Mouse (Mus musculus) hindbrain, embryonic 12.5 days (tissue): ENCODE results near the gene Ephx3. TPM values are rescaled to one million over a fixed set of nuclear protein-coding genes. Genes with fewer than 3 reads are reported as not detected.
"Not testable (repeated sequence)": the region's sequence is repeated elsewhere in the genome, so short reads cannot be mapped to it uniquely, and the experiment has no call there.

ENCODE experiments used
- ATAC-seq: fragments of 200-750 bp; cut with Nextera tagmentation; 2 replicates; pipeline ENCODE4 v1.8.0; 2017; ENCODE audit warnings: moderate TSS enrichment; ENCODE audit not compliant: low FRiP score
- H3K27ac ChIP-seq: fragments of 300-500 bp; sonication (generic); 2 replicates; pipeline ENCODE4 v1.5.1; 2016; ENCODE audit warnings: mild to moderate bottlenecking
- H3K27me3 ChIP-seq: fragments of 300-500 bp; sonication (generic); 2 replicates; pipeline ENCODE4 v1.6.1; 2016; ENCODE audit warnings: mild to moderate bottlenecking
- H3K36me3 ChIP-seq: fragments of 300-500 bp; sonication (generic); 2 replicates; pipeline ENCODE4 v1.6.1; 2016; ENCODE audit warnings: mild to moderate bottlenecking
- H3K4me1 ChIP-seq: fragments of 300-500 bp; sonication (generic); 2 replicates; pipeline ENCODE4 v1.6.1; 2016
- H3K4me2 ChIP-seq: fragments of 300-500 bp; sonication (generic); replicated peaks from 2 replicates; pipeline ENCODE4 v1.6.1; 2016; ENCODE audit warnings: mild to moderate bottlenecking
- H3K4me3 ChIP-seq: fragments of 300-500 bp; sonication (generic); 2 replicates; pipeline ENCODE4 v1.5.1; 2016; ENCODE audit warnings: mild to moderate bottlenecking
- H3K9ac ChIP-seq: fragments of 300-500 bp; sonication (generic); 2 replicates; pipeline ENCODE4 v1.6.1; 2016; ENCODE audit warnings: mild to moderate bottlenecking, moderate library complexity
- H3K9me3 ChIP-seq: fragments of 300-500 bp; sonication (generic); replicated peaks from 2 replicates; pipeline ENCODE4 v1.6.1; 2016; ENCODE audit warnings: mild to moderate bottlenecking
- WGBS: fragments of 180-500 bp; shearing (Covaris S2); methylation state at CpG from one replicate; pipeline ENCODE4 v1.1.7; 2016; 5-methylcytosine and 5-hydroxymethylcytosine counted together
- polyA plus RNA-seq: library from polyadenylated mRNA; unstranded; fragments of >200 nt; fragmentation: Nextera tagmentation; extraction: Ambion mirVana; gene quantifications from 2 replicates; pipeline ENCODE4 v1.2.1, GENCODE M21; 2016

The Ephx3 gene
- 0.08 TPM in 1 of 2 replicates, not detected in the other for polyA plus RNA-seq

GRCm38 (mm10) chr17:32188863-32189636 lies at the start of gene Ephx3:
Ephx3 (minus strand) TSS chr17:32189549.
- Histone ChIP-seq H3K4me1 (peaks cover 17% of the 10 kb centered on the region), H3K27me3 (peaks cover 21% of the 10 kb centered on the region), H3K9me3 (no peaks in the 10 kb centered on the region), H3K36me3 (peaks cover 8% of the 10 kb centered on the region; the same call in 1 of the 2 replicates), H3K4me2 (peak within 1 kb of the TSS; percentile 62), H3K4me3 (peak within 1 kb of the TSS; percentile 38), H3K27ac (no peak within 1 kb of the TSS), H3K9ac (peak within 1 kb of the TSS; percentile 41; the same call in 1 of the 2 replicates)
- peak; percentile 35; the same call in 1 of the 2 replicates for ATAC-seq
- WGBS = 3% methylated on average over 42 of the region's 42 CpGs

- no peak for ATAC-seq
- WGBS = 65% methylated on average over 1 of the region's 1 CpGs
- Histone ChIP-seq H3K9me3 (no peaks in the 10 kb centered on the region), H3K36me3 (peaks cover 9% of the 10 kb centered on the region), H3K4me1 (peaks cover 10% of the 10 kb centered on the region), H3K27ac (no peak overlapping the region), H3K9ac (no peak overlapping the region), H3K4me2 (no peak overlapping the region), H3K4me3 (no peak overlapping the region), H3K27me3 (no peaks in the 10 kb centered on the region)
Observed at GRCm38 (mm10) chr17:32238589-32238988, 49.2 kb upstream of the Ephx3 start.

DNA sequence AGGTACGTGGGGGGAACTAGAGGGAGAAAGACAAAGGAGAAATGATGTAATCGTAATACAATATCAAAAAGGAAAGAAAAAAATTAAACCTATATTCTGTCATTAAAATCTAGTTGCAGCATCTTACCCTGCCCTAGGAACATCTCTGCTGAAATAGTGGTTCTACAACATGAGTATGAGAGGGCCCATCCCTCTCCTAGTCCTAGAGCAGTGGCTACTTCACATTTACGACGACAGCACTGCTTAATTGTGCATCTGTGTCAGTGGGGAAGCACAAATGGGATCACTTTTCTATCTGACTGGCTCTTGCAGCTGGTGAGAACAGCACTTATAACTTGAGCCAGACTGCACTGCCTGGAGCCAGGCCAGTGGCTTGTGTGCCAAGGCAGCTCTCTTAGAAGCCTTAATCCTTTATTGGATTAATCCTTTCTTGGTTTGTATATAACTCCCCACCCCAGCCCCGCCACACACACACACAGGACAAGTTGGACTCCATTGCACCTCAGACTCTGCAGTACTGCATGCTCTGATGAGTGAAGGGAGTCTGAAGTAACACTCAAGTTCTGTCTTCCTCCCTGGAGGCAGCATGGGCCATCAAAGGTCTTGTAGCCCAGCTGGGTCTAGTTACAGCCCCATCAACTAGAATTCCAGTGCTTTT lies 46.3 kb upstream of the Ephx3 start:
- peak overlapping the region; percentile 40; the same call in 1 of the 2 replicates for H3K27ac ChIP-seq
- no peak for ATAC-seq

DNA sequence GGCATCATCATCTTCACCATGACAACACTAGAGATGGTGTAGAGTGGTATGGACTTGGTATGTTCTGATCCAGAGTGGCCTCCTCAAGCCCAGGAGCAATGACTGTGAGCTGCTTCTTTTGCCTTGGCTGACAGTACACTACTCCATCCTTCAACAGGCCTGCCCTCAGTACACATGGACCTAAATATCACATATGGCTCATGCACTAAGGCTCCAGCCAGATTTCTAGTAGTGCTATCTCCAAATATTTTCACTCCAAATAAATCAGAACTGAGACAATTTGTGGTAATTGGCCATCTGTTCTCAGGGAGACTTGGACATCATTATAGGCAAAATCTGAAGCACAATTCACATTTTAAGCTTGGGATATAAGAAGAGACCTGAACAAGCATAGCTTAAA lies 43.8 kb upstream of the Ephx3 start:
- Histone ChIP-seq H3K9ac (no peak overlapping the region), H3K27me3 (no peaks in the 10 kb centered on the region), H3K4me3 (no peak overlapping the region), H3K27ac (no peak overlapping the region), H3K36me3 (peaks cover 18% of the 10 kb centered on the region), H3K4me1 (peaks cover 7% of the 10 kb centered on the region), H3K9me3 (no peaks in the 10 kb centered on the region), H3K4me2 (no peak overlapping the region)
- ATAC-seq = no peak

More for the DNA sequence above, 46.3 kb upstream of the Ephx3 start:
- 79% methylated on average over 5 of the region's 5 CpGs for WGBS
- Histone ChIP-seq H3K4me1 (peaks cover 7% of the 10 kb centered on the region), H3K4me3 (no peak overlapping the region), H3K9me3 (no peaks in the 10 kb centered on the region), H3K36me3 (peaks cover 4% of the 10 kb centered on the region), H3K9ac (no peak overlapping the region), H3K4me2 (no peak overlapping the region), H3K27me3 (no peaks in the 10 kb centered on the region)

- Histone ChIP-seq H3K27ac (no peak overlapping the region), H3K4me3 (no peak overlapping the region), H3K9me3 (no peaks in the 10 kb centered on the region), H3K4me2 (no peak overlapping the region), H3K4me1 (no peaks in the 10 kb centered on the region), H3K36me3 (peaks cover 49% of the 10 kb centered on the region), H3K9ac (no peak overlapping the region), H3K27me3 (no peaks in the 10 kb centered on the region)
- no peak for ATAC-seq
- WGBS = 98% methylated on average over 4 of the region's 4 CpGs
Observed at GRCm38 (mm10) chr17:32229256-32229655, 39.9 kb upstream of the Ephx3 start.

DNA sequence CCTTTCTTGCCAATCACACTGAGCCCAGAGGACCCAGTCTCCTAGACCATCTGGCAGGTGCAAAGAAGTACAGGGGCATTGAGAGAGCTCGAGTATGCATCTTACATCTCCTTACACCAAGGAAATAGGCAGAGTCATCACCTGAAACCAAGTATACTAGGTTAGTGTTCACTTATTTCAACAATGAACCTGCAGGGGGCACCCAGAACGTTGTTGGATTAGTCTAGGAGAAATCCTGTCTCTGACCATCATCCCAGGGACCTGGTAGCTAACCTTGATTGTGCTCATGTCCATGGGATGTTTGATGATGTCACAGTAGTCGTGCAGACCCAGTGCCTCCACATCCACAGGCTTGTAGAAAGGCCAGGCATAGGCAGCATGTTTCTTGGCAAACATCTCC lies 31.5 kb upstream of the Ephx3 start:
- 71% methylated on average over 3 of the region's 3 CpGs for WGBS
- Histone ChIP-seq H3K4me2 (no peak overlapping the region), H3K36me3 (peaks cover 74% of the 10 kb centered on the region), H3K9me3 (no peaks in the 10 kb centered on the region), H3K4me3 (no peak overlapping the region), H3K27ac (no peak overlapping the region), H3K4me1 (no peaks in the 10 kb centered on the region), H3K9ac (no peak overlapping the region), H3K27me3 (no peaks in the 10 kb centered on the region)
- ATAC-seq = no peak

DNA sequence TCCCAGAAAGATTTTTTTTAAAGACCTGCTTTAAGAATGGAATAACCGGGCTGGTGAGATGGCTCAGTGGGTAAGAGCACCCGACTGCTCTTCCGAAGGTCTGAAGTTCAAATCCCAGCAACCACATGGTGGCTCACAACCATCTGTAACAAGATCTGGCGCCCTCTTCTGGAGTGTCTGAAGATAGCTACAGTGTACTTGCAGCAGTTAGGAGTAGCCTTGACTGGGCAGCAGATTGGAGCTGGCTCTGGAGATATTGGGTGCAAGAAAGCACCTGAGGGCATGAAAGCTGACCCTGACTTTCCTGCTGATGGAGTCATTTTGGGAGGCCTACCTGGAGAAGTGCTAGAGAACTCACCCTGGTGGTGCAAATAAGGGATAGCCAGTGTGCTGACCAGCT lies 26.2 kb upstream of the Ephx3 start:
- H3K4me1 ChIP-seq = not testable (repeated sequence)

DNA sequence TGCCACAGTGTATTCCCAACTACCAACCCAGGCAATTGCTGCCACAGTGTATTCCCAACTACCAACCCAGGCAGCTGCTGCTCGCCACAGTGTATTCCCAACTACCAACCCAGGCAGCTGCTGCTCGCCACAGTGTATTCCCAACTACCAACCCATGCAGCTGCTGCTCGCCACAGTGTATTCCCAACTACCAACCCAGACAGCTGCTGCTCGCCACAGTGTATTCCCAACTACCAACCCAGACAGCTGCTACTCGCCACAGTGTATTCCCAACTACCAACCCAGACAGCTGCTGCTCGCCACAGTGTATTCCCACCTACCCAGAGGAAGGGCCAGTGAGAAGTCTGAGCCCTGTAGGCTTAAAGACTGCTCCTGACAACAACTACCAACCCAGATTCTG lies 22.2 kb upstream of the Ephx3 start:
- H3K36me3 ChIP-seq = peaks cover 88% of the 10 kb centered on the region
- H3K27ac ChIP-seq, H3K9ac ChIP-seq, H3K4me2 ChIP-seq, ATAC-seq, H3K9me3 ChIP-seq, H3K4me3 ChIP-seq, H3K27me3 ChIP-seq, H3K4me1 ChIP-seq: not testable (repeated sequence)
- 93% methylated on average over 6 of the region's 6 CpGs for WGBS

More for the DNA sequence above, 26.2 kb upstream of the Ephx3 start:
- not testable (repeated sequence) for ATAC-seq, H3K27me3 ChIP-seq, H3K27ac ChIP-seq, H3K9ac ChIP-seq, H3K4me3 ChIP-seq, H3K4me2 ChIP-seq, H3K9me3 ChIP-seq
- H3K36me3 ChIP-seq = peaks cover 76% of the 10 kb centered on the region
- WGBS = 65% methylated on average over 4 of the region's 4 CpGs

DNA sequence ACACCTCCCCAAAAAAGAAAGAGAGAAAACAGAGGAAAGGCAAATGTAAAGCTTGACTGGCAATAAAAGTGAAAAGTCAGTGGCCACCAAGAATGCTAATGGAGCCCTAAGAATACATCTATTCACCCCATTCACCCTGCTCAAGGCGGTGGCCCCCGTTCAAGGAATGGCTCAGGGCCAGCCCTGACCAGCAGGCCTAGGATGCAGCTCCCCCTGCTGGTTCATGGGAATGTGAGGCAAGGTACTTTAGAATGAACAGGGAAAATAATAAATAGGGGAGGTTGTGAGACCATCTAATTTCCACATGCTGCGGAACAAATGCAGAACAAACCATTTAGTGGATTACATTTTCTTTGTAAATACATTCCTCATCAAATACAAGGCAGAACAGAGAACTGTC lies 20.4 kb upstream of the Ephx3 start:
- 46% methylated on average over 3 of the region's 3 CpGs for WGBS
- peaks cover 88% of the 10 kb centered on the region for H3K36me3 ChIP-seq

DNA sequence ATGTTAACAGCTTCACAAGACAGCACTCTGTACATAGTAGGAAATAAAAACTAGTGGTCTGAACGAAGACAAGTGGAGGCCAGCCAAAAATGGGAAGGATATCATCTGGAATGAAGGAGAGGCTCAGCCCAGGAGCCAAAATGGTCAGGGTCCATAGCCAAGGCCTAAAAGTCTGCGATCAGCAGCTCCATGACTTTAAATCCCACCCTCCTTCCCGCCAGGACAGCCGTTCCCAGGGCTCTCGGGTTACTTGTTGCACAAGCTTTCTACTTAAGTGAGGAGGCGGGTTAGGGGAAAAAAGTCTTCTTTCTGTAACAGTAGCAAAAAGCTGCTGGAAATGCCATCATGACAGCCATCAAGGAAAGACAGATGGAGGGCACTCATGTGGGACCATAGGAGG lies 19.8 kb upstream of the Ephx3 start:
- H3K4me1 ChIP-seq = peaks cover 6% of the 10 kb centered on the region
- H3K9ac ChIP-seq = no peak overlapping the region
- no peak overlapping the region for H3K4me3 ChIP-seq
- ATAC-seq = no peak
- no peaks in the 10 kb centered on the region for H3K27me3 ChIP-seq
- no peaks in the 10 kb centered on the region for H3K9me3 ChIP-seq
- peak overlapping the region; percentile 31; the same call in 1 of the 2 replicates for H3K27ac ChIP-seq
- 72% methylated on average over 6 of the region's 6 CpGs for WGBS
- peaks cover 88% of the 10 kb centered on the region for H3K36me3 ChIP-seq
- H3K4me2 ChIP-seq = no peak overlapping the region

More for the DNA sequence above, 20.4 kb upstream of the Ephx3 start:
- Histone ChIP-seq H3K27ac (no peak overlapping the region), H3K4me3 (no peak overlapping the region), H3K27me3 (no peaks in the 10 kb centered on the region), H3K9ac (no peak overlapping the region), H3K4me2 (no peak overlapping the region), H3K9me3 (no peaks in the 10 kb centered on the region), H3K4me1 (peaks cover 6% of the 10 kb centered on the region)
- ATAC-seq = peak; percentile 74; the same call in 1 of the 2 replicates

DNA sequence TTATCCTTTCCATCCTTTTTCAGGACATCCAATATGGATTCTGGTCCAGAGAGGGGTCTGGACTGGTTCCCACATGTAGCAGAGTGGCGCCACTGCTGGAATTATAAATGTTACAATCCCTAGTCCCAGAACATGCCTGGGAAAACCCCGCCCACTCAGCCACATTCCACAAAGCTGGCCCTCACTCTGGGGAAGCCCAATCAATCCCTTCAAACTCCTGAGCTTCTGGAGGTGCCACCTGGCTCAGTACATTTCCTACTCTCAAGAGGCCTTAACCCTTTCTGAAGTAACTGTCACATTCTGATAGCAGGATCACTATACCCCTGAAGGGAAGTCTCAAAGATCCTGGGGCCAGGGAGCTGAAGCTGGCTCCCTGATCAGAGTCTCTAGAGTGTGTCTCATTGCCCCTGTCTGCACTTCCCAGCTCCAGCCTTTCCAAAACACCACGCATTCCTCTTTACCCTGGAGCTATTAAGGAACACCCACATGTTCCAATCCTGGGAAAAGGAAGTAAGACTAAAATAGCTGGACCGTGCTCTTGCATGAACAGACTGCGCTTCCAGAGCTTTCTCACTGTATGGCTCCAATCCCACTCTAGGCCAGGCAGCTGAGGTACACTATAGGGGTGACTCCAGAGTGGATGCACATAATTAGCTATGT lies 18.4 kb upstream of the Ephx3 start:
- Histone ChIP-seq H3K4me2 (no peak overlapping the region), H3K9me3 (no peaks in the 10 kb centered on the region), H3K9ac (no peak overlapping the region), H3K4me3 (no peak overlapping the region), H3K36me3 (peaks cover 88% of the 10 kb centered on the region), H3K27me3 (no peaks in the 10 kb centered on the region), H3K27ac (no peak overlapping the region), H3K4me1 (peaks cover 6% of the 10 kb centered on the region)
- WGBS = 77% methylated on average over 5 of the region's 5 CpGs
- ATAC-seq = no peak

DNA sequence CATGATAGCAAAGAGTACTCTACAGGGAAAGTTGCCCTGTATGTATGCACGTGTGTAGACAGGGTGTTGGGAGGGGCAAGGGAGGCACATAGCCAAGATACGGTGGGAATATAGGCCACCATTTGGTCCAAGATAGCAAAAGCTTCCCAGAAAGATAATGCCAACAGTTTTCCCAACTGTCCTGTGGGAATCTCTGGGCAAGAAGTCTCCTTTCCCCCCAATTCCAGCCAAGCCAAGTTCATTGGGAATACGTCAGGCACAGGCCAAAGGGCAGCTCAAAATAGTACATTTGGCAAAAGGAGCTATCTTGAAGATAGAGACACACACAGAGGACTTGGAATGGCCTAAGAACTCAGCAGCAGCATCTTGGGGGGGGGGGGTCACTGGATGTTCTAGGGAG lies 16.0 kb upstream of the Ephx3 start:
- ATAC-seq = no peak
- no peaks in the 10 kb centered on the region for H3K27me3 ChIP-seq
- H3K4me3 ChIP-seq = no peak overlapping the region
- peaks cover 89% of the 10 kb centered on the region for H3K36me3 ChIP-seq
- no peaks in the 10 kb centered on the region for H3K9me3 ChIP-seq
- H3K4me2 ChIP-seq = no peak overlapping the region
- H3K9ac ChIP-seq = no peak overlapping the region
- H3K27ac ChIP-seq = no peak overlapping the region
- 90% methylated on average over 3 of the region's 3 CpGs for WGBS
- H3K4me1 ChIP-seq = peaks cover 6% of the 10 kb centered on the region
